Mouse (Mus musculus) cerebellum, adult 2 months (tissue): ENCODE measurements around the gene Lcn8. TPM values are rescaled to one million over a fixed set of nuclear protein-coding genes. Genes with fewer than 3 reads are reported as not detected.

Source experiments
- DNase-seq, 2 experiments: peaks; one replicate each; pipeline ENCODE4 v3.0.0; 2021
- H3K27ac ChIP-seq: fragments of 200-500 bp; 2 replicates; pipeline ENCODE4 v1.5.1; 2012; ENCODE audit warnings: low read length, control low read depth, inconsistent platforms; ENCODE audit not compliant: insufficient read depth
- H3K27me3 ChIP-seq: fragments of 200-500 bp; 2 replicates; pipeline ENCODE4 v1.6.1; 2012; ENCODE audit warnings: inconsistent platforms, mild to moderate bottlenecking, low read length, moderate library complexity; ENCODE audit not compliant: control insufficient read depth, insufficient read depth
- H3K4me1 ChIP-seq: fragments of 200-500 bp; 2 replicates; pipeline ENCODE4 v1.6.1; 2011; ENCODE audit warnings: low read length; ENCODE audit not compliant: control insufficient read depth, insufficient read depth
- H3K4me3 ChIP-seq: fragments of 200-500 bp; replicated peaks from 2 replicates; pipeline ENCODE3; 2011; ENCODE audit warnings: mild to moderate bottlenecking, low read depth, low read length, control low read depth; ENCODE audit not compliant: insufficient read depth
- CTCF ChIP-seq: fragments of 200-500 bp; IDR thresholded peaks from 2 replicates; pipeline ENCODE4 v1.5.1; 2011; ENCODE audit warnings: low read depth, mild to moderate bottlenecking, control low read depth, low read length, moderate library complexity, borderline replicate concordance; ENCODE audit not compliant: insufficient read depth
- POLR2A ChIP-seq: fragments of 200-500 bp; IDR thresholded peaks from 2 replicates; pipeline ENCODE4 v1.6.1; 2011; ENCODE audit warnings: low read length, control low read depth, borderline replicate concordance; ENCODE audit not compliant: insufficient read depth
- WGBS: fragments of 180-500 bp; shearing (Covaris S2); methylation state at CpG from one replicate; pipeline ENCODE4 v1.1.7; 2018; 5-methylcytosine and 5-hydroxymethylcytosine counted together
- polyA plus RNA-seq: library from polyadenylated mRNA; depleted of rRNA; stranded (reverse); fragments of >200 nt; gene quantifications from 2 replicates; pipeline ENCODE4 v1.2.3, GENCODE M21; 2012; rRNA removed

Gene Lcn8
- polyA plus RNA-seq, 1 experiment: not detected

GRCm38 (mm10) chr2:25701001-25701400, 48.1 kb downstream of the Lcn8 start:
- DNase-seq: no peak
- Histone ChIP-seq H3K4me1 (no peaks in the 10 kb centered on the region; the same call in 1 of the 2 replicates), H3K27me3 (no peaks in the 10 kb centered on the region), H3K27ac (no peak overlapping the region), H3K4me3 (no peak overlapping the region)
- TF ChIP-seq CTCF (no peak), POLR2A (no peak)
- 83% methylated on average over 5 of the region's 5 CpGs for WGBS

- 88% methylated on average over 4 of the region's 4 CpGs for WGBS
- H3K27ac ChIP-seq: no peak overlapping the region
- no peaks in the 10 kb centered on the region for H3K27me3 ChIP-seq
- H3K4me1 ChIP-seq: peaks cover 7% of the 10 kb centered on the region
- no peak for TF ChIP-seq CTCF
- no peak overlapping the region for H3K4me3 ChIP-seq
- no peak for DNase-seq
Measured at GRCm38 (mm10) chr2:25703706-25704105, 50.8 kb downstream of the Lcn8 start.

Other genes starting within 250 kb of the Lcn8 start
- 0.51 and 0.71 TPM in 2 replicates for gene Fut7, start 229.9 kb upstream of the Lcn8 start, polyA plus RNA-seq
- gene Abca2, start 224.4 kb upstream of the Lcn8 start, polyA plus RNA-seq: 285 and 294 TPM in 2 replicates
- 0.84 and 2.8 TPM in 2 replicates for gene Clic3, start 196.3 kb upstream of the Lcn8 start, polyA plus RNA-seq
- 196 and 230 TPM in 2 replicates for gene Paxx, start 192.0 kb upstream of the Lcn8 start, polyA plus RNA-seq
- 2,130 and 2,485 TPM in 2 replicates for gene Ptgds, start 183.1 kb upstream of the Lcn8 start, polyA plus RNA-seq
- gene Lcn12, start 159.2 kb upstream of the Lcn8 start, polyA plus RNA-seq: not detected in 2 replicates
- gene Fbxw5, start 152.4 kb upstream of the Lcn8 start, polyA plus RNA-seq: 54.7 and 59.4 TPM in 2 replicates
- gene C8g, start 151.4 kb upstream of the Lcn8 start, polyA plus RNA-seq: 3.6 and 4.2 TPM in 2 replicates
- gene Traf2, start 106.2 kb upstream of the Lcn8 start, polyA plus RNA-seq: 12.3 and 12.5 TPM in 2 replicates
- gene Edf1, start 95.3 kb upstream of the Lcn8 start, polyA plus RNA-seq: 345 and 350 TPM in 2 replicates
- gene Mamdc4, start 78.3 kb upstream of the Lcn8 start, polyA plus RNA-seq: 3.0 and 4.4 TPM in 2 replicates
- gene Phpt1, start 77.9 kb upstream of the Lcn8 start, polyA plus RNA-seq: 176 and 186 TPM in 2 replicates
- gene Ajm1, start 71.4 kb upstream of the Lcn8 start, polyA plus RNA-seq: 257 and 312 TPM in 2 replicates
- gene Rabl6, start 44.6 kb upstream of the Lcn8 start, polyA plus RNA-seq: 161 and 172 TPM in 2 replicates
- 0.05 TPM in 1 of 2 replicates, not detected in the other for gene Ccdc183, start 35.4 kb upstream of the Lcn8 start, polyA plus RNA-seq
- gene Tmem141, start 31.1 kb upstream of the Lcn8 start, polyA plus RNA-seq: 79.7 and 85.7 TPM in 2 replicates
- gene Fcna, start 25.1 kb upstream of the Lcn8 start, polyA plus RNA-seq: 0.31 and 0.35 TPM in 2 replicates
- not detected in 2 replicates for gene Lcn5, start 4.8 kb downstream of the Lcn8 start, polyA plus RNA-seq
- not detected in 2 replicates for gene Lcn6, start 23.7 kb downstream of the Lcn8 start, polyA plus RNA-seq
- not detected in 2 replicates for gene Lcn10, start 29.6 kb downstream of the Lcn8 start, polyA plus RNA-seq
- gene Obp2a, start 46.9 kb downstream of the Lcn8 start, polyA plus RNA-seq: not detected in 2 replicates
- 99.5 and 101 TPM in 2 replicates for gene Bmyc, start 53.6 kb downstream of the Lcn8 start, polyA plus RNA-seq
- not detected in 2 replicates for gene Obp2b, start 83.9 kb downstream of the Lcn8 start, polyA plus RNA-seq
- not detected in 2 replicates for gene Lcn3, start 112.4 kb downstream of the Lcn8 start, polyA plus RNA-seq
- gene Lcn11, start 123.9 kb downstream of the Lcn8 start, polyA plus RNA-seq: not detected in 2 replicates
- not detected in 2 replicates for gene Gm13539, start 129.1 kb downstream of the Lcn8 start, polyA plus RNA-seq
- gene Glt6d1, start 162.7 kb downstream of the Lcn8 start, polyA plus RNA-seq: not detected in 2 replicates
- gene Lcn9, start 170.0 kb downstream of the Lcn8 start, polyA plus RNA-seq: 0.13 TPM in 1 of 2 replicates, not detected in the other
- 0.08 TPM in 1 of 2 replicates, not detected in the other for gene Sohlh1, start 194.1 kb downstream of the Lcn8 start, polyA plus RNA-seq
- gene Kcnt1, start 210.6 kb downstream of the Lcn8 start, polyA plus RNA-seq: 409 and 456 TPM in 2 replicates